Mouse (Mus musculus) kidney, embryonic 15.5 days (tissue): ENCODE measurements around the gene Trp53. TPM values are rescaled to one million over a fixed set of nuclear protein-coding genes. Genes with fewer than 3 reads are reported as not detected.
A peak's percentile ranks its signal among the peaks of the same experiment; 100 is the strongest.
"Not testable (repeated sequence)": the region's sequence is repeated elsewhere in the genome, so short reads cannot be mapped to it uniquely, and the experiment has no call there.

Experiments
- ATAC-seq: fragments of 200-750 bp; cut with Nextera tagmentation; replicated peaks from 2 replicates; pipeline ENCODE4 v1.8.0; 2017; ENCODE audit warnings: moderate TSS enrichment; ENCODE audit not compliant: low FRiP score
- H3K27ac ChIP-seq: fragments of 300-500 bp; sonication (generic); 2 replicates; pipeline ENCODE4 v1.5.1; 2015; ENCODE audit warnings: mild to moderate bottlenecking, inconsistent platforms
- H3K27me3 ChIP-seq: fragments of 300-500 bp; sonication (generic); 2 replicates; pipeline ENCODE4 v1.6.1; 2015; ENCODE audit warnings: inconsistent platforms
- H3K36me3 ChIP-seq: fragments of 300-500 bp; sonication (generic); 2 replicates; pipeline ENCODE4 v1.6.1; 2015; ENCODE audit warnings: inconsistent platforms
- H3K4me1 ChIP-seq: fragments of 300-500 bp; sonication (generic); 2 replicates; pipeline ENCODE4 v1.6.1; 2015; ENCODE audit warnings: inconsistent platforms
- H3K4me2 ChIP-seq: fragments of 300-500 bp; sonication (generic); 2 replicates; pipeline ENCODE4 v1.6.1; 2015; ENCODE audit warnings: moderate library complexity, mild to moderate bottlenecking, inconsistent platforms
- H3K4me3 ChIP-seq: fragments of 300-500 bp; sonication (generic); replicated peaks from 2 replicates; pipeline ENCODE4 v1.5.1; 2015; ENCODE audit warnings: mild to moderate bottlenecking, inconsistent platforms
- H3K9ac ChIP-seq: fragments of 300-500 bp; sonication (generic); 2 replicates; pipeline ENCODE4 v1.6.1; 2015; ENCODE audit warnings: mild to moderate bottlenecking, inconsistent platforms
- H3K9me3 ChIP-seq: fragments of 300-500 bp; sonication (generic); replicated peaks from 2 replicates; pipeline ENCODE4 v1.6.1; 2016; ENCODE audit warnings: inconsistent platforms
- WGBS: fragments of 180-500 bp; shearing (Covaris S2); methylation state at CpG from one replicate; pipeline ENCODE4 v1.1.7; 2015; ENCODE audit warnings: mixed read lengths; 5-methylcytosine and 5-hydroxymethylcytosine counted together
- polyA plus RNA-seq: library from polyadenylated mRNA; unstranded; fragments of >200 nt; fragmentation: Nextera tagmentation; extraction: Ambion mirVana; gene quantifications from 2 replicates; pipeline ENCODE4 v1.2.1, GENCODE M21; 2015

Trp53 gene
- polyA plus RNA-seq, 1 experiment from 2014 or later: 195 TPM

DNA sequence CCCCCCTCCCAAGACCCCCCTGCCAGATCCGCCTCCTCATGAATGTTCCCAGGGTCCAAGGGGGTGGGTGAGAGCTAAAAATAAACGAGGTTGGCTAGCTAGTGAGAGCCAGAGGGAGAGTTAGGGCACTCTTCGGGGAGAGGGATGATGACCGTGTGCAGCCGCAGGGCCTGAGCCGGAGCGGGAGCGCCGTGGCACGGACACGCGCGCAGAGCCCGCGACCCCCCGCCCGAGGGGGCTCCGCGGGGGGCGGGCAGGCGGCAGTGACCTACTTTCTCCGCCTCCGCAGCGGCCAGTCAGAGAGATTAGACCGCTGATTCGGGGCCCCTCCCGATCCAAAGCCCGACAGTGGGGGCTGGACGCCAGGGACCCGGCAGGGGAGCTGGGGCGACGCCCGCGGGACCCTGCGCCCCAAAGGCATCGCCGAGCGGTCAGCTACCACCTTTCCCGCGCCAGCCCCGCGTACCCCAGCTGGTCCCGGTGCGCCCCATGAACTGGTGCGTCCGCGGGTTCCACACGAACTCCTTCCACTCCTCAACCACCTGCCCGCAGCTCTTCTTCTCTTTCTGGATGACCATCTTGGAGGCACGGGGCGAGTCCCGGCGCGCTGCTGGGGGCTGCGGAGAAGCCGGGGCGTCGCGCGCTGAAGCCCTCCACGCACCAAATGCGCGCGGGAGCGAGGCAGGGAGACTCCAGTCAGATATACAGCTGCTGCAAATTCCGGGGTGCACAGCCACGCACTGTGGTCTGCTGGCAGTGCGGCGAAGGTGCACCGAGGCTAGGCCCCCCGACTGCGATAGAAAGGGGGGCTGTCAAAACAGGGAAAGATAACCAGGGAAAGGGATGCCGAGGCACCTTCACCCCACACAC, 24.9 kb downstream of the Trp53 start:
- H3K27ac ChIP-seq: peak overlapping the region; percentile 69
- under 1% methylated on average over 73 of the region's 73 CpGs for WGBS

DNA sequence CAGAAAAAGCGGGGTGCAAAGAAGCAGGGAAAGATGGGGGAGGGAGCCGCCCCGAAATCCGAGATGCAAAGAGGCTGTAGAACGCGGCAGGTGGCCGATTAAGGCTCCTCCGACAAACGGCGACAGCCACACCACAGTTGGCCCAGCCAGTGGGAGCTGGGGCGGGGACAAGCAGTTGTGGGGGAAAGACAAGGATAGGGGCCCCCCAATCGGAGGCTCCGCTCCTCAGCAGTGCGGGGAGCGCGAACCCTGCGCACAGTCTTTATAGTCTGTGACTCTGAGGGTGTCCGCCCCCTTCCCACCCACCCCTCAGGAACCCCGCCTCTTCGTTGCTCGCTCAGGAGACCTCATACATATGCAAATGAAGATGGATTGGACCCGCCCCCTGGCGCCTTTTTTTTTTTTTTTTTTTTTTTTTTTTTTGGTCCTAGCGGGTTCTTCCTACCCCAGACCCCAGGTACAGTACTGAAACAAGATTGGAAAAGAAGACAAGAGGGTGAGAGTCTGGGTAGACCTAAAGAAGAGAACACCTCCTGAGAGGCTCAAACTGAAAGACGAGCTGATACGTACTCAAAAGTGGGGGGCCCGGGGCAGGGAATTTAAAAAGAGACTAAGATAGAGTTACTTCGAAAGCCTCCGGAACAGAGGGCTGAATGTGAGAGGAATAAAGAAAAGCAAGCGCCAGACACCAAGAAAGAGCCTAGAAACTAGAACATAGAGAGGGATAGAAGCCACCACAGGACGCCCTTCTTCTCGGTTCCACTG, 25.7 kb downstream of the Trp53 start, which contains the start of gene Atp1b2:
Gene Atp1b2, minus strand, starts transcription at position 217 of the 765 bp plus-strand sequence.
- Histone ChIP-seq H3K4me1 (peaks cover 44% of the 10 kb centered on the region), H3K4me2 (peak within 1 kb of the TSS; percentile 98), H3K27me3 (peaks cover 22% of the 10 kb centered on the region), H3K27ac (peak within 1 kb of the TSS; percentile 69), H3K9ac (peak within 1 kb of the TSS; percentile 57), H3K9me3 (no peaks in the 10 kb centered on the region), H3K4me3 (peak within 1 kb of the TSS; percentile 60), H3K36me3 (no peaks in the 10 kb centered on the region)
- WGBS: 2% methylated on average over 32 of the region's 32 CpGs
- ATAC-seq: peak; percentile 87

More for the DNA sequence above, 24.9 kb downstream of the Trp53 start:
- peak; percentile 49 for ATAC-seq
- Histone ChIP-seq H3K4me3 (peak overlapping the region; percentile 60), H3K9me3 (no peaks in the 10 kb centered on the region), H3K27me3 (peaks cover 22% of the 10 kb centered on the region), H3K4me1 (peaks cover 53% of the 10 kb centered on the region), H3K36me3 (no peaks in the 10 kb centered on the region), H3K9ac (peak overlapping the region; percentile 57), H3K4me2 (peak overlapping the region; percentile 98)

DNA sequence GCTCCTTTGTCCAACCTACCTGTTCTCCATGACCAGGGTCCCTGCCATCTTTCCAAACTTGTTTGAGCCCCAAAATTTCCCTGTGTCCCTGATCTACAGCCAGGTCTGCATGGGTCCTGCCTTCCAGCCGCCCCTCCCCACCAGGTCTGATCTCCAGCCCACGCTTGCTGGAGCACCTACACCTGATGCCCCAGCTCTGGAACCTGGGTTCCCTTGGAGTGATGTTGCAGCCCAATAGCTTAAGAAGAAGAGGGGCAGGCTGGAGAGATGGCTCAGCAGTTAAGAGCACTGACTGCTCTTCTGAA, 26.3 kb downstream of the Trp53 start:
- H3K27ac ChIP-seq: 0 out of 2 replicates have a peak overlapping the region, but pooled peaks have one; percentile 18

DNA sequence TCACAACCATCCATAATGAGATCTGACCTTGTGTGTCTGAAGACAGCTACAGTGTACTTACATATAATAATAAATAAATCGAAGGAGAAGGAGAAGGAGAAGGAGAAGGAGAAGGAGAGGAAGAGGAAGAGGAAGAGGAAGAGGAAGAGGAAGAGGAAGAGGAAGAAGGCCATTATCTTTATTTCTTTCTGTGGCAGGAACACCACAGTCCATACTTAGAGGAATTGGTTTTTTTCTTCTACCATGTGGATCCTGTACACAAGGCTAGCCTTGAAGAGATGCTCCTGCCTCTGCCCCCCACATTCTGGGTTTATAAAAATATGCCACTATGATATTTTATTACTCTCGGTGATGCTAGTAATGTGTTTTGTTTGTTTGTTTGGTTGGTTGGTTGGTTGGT, 26.7 kb downstream of the Trp53 start:
- Histone ChIP-seq H3K4me1 (peaks cover 36% of the 10 kb centered on the region), H3K27ac (no peak overlapping the region), H3K9ac (no peak overlapping the region), H3K4me3 (no peak overlapping the region), H3K9me3 (no peaks in the 10 kb centered on the region), H3K4me2 (no peak overlapping the region), H3K27me3 (peaks cover 22% of the 10 kb centered on the region), H3K36me3 (no peaks in the 10 kb centered on the region)
- ATAC-seq: no peak
- WGBS: 82% methylated on average over 2 of the region's 2 CpGs

More for the DNA sequence above, 26.3 kb downstream of the Trp53 start:
- Histone ChIP-seq H3K4me2 (peak overlapping the region; percentile 98), H3K36me3 (no peaks in the 10 kb centered on the region), H3K4me1 (peaks cover 39% of the 10 kb centered on the region), H3K9me3 (no peaks in the 10 kb centered on the region), H3K9ac (peak overlapping the region; percentile 17; the same call in 1 of the 2 replicates), H3K4me3 (peak overlapping the region; percentile 60), H3K27me3 (peaks cover 22% of the 10 kb centered on the region)
- 73% methylated on average over 2 of the region's 2 CpGs for WGBS
- ATAC-seq: no peak

DNA sequence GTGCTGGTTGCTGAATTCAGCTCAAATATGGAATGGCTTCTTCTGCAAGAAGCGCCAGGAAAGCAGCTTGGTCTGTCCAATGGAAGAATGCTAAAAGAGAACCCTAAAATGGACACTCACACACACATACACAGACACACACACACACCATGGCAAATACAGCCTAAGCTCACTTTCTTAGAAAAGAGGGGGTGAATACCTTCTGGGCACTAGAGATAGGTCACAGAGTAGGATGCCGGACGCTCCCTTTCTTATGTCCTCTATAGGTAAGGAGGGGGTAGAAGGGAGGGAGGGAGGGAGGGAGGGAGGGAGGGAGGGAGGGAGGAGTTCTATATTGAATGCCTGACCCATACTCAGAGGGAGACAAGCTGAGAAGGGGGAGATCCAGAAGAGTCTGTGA, 28.4 kb downstream of the Trp53 start:
- no peak overlapping the region for H3K4me3 ChIP-seq

DNA sequence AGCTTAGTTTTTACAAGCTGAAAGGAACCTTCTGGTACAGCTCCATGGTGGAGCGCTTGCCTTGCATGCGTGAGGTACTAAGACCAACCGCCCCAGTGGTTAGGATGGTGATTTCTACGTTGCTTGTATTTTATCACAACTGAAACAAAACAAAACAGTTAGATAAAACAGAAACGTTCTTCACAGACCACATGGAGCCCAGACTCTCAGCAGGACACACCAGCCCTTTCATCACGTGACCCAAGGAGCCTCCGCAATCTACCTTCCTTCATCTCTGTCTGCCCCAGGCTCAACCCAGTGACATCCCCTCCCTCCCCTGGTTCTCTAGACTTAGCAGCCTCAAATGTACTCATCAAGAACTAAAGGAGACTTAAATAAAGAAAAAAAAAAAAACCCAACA, 29.3 kb downstream of the Trp53 start:
- Histone ChIP-seq H3K4me3 (no peak overlapping the region), H3K4me2 (no peak overlapping the region), H3K36me3 (no peaks in the 10 kb centered on the region), H3K27ac (no peak overlapping the region), H3K4me1 (peaks cover 27% of the 10 kb centered on the region), H3K9me3 (no peaks in the 10 kb centered on the region), H3K9ac (no peak overlapping the region), H3K27me3 (peaks cover 12% of the 10 kb centered on the region)
- no peak for ATAC-seq
- WGBS: 63% methylated on average over 7 of the region's 7 CpGs

More for the DNA sequence above, 28.4 kb downstream of the Trp53 start:
- H3K36me3 ChIP-seq: no peaks in the 10 kb centered on the region
- peaks cover 32% of the 10 kb centered on the region for H3K4me1 ChIP-seq
- no peak overlapping the region for H3K4me2 ChIP-seq
- H3K27ac ChIP-seq: no peak overlapping the region
- ATAC-seq: no peak
- H3K27me3 ChIP-seq: peaks cover 17% of the 10 kb centered on the region
- WGBS: 88% methylated on average over 1 of the region's 3 CpGs
- no peaks in the 10 kb centered on the region for H3K9me3 ChIP-seq
- H3K9ac ChIP-seq: no peak overlapping the region

DNA sequence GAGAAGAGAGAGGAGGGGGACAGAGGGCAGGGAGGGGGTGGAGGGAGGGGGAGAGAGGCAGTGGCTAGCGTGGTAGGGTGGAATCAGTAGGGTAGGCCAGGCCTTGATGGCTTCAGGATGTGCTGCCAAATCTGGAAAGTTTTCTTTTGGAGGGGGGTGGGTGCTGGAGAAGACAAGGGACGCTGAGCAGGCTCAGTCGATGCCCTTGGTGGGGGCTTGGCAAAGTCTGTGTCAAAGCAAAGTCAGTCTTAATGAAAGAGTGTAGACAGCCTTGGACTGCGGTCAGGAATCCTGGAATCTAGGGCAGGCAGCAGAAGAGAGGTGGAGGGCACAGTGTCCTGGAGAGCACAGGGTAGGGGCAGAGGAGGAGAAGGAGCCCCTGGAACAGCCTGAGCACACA, 30.7 kb downstream of the Trp53 start:
- H3K4me1 ChIP-seq: peaks cover 13% of the 10 kb centered on the region
- no peak overlapping the region for H3K27ac ChIP-seq
- no peak overlapping the region for H3K4me2 ChIP-seq
- ATAC-seq: no peak
- no peaks in the 10 kb centered on the region for H3K9me3 ChIP-seq
- H3K36me3 ChIP-seq: no peaks in the 10 kb centered on the region
- no peak overlapping the region for H3K9ac ChIP-seq
- H3K27me3 ChIP-seq: no peaks in the 10 kb centered on the region
- H3K4me3 ChIP-seq: no peak overlapping the region
- whole genome bisulfite sequencing: 65% methylated on average over 4 of the region's 4 CpGs

DNA sequence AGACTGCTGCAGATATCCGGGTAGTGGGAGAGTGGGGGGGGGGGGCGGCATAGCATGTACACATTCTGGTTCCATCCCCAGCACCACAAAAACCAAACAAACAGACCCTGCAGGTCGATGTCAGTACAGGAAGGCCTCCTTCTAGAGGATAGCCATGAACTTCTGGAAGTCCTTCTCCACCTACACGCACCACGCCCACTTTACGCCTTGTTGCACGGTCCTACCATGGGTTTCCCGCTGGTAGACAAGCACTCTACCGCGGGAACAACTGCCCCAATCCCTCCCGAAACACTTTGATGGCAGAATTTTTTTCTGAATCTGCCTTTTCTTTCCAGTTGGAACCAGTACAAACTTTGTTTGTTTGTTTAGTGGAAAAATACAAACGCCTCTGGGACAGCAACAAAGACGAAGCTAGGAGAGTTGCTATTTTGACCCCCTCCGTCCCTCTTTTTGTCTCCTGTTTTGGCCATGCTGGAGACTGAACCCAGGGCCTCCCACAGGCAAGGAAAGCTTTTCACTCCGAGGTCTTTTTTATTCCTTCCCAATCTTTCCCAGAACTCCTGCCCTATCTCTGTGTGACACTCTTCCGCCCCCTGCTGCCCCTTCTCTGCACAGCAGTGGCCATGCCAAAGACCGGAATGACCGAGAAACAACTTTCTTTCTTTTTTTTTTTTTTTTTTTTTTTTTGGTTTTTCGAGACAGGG, 33.5 kb downstream of the Trp53 start:
- WGBS: 11% methylated on average over 19 of the region's 19 CpGs
- peak; percentile 37; the same call in 1 of the 2 replicates for ATAC-seq
- Histone ChIP-seq H3K36me3 (no peaks in the 10 kb centered on the region), H3K4me2 (peak overlapping the region; percentile 52), H3K9ac (peak overlapping the region; percentile 21; the same call in 1 of the 2 replicates), H3K4me3 (peak overlapping the region; percentile 15), H3K9me3 (no peaks in the 10 kb centered on the region), H3K4me1 (peaks cover 8% of the 10 kb centered on the region), H3K27ac (peak overlapping the region; percentile 41; the same call in 1 of the 2 replicates), H3K27me3 (peaks cover 8% of the 10 kb centered on the region; the same call in 1 of the 2 replicates)

DNA sequence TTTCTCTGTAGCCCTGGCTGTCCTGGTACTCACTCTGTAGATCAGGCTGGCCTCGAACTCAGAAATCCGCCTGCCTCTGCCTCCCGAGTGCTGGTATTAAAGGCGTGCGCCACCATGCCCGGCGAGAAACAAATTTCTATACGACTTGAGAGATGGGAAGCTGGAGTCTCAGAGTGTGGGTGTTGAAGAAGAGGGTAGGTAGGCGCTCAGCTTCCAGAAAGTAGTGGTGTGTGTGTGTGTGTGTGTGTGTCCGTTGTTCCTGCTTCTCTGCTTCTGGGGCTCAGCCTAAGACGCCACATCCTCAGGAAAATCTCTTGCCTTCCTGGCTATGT, 34.1 kb downstream of the Trp53 start:
- not testable (repeated sequence) for H3K4me1 ChIP-seq, H3K9ac ChIP-seq, H3K36me3 ChIP-seq, H3K27me3 ChIP-seq, H3K9me3 ChIP-seq, ATAC-seq, H3K27ac ChIP-seq
- 0 out of 2 replicates have a peak overlapping the region, but pooled peaks have one; percentile 6 for H3K4me3 ChIP-seq
- peak overlapping the region; percentile 52 for H3K4me2 ChIP-seq
- 54% methylated on average over 11 of the region's 11 CpGs for WGBS

DNA sequence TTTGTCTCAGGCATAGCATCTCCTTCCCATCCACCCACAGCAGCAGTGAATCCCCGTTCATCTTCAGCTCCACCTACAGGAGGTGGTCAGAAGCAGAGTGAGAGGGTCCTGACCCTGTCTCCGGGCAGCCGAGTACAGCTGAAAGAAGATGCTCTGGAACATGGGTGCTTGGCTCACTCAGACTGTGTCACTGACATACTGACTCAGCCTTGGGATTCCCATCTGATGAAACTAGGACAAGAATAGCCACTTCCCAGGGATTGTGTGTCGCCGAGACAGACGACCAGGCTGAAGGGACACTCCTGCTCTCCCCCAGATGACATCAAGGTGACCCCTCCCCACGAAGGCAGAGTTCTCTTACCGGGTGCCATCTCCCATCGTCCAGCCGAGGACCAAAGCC, 36.6 kb downstream of the Trp53 start:
- no peak overlapping the region for H3K27ac ChIP-seq
- no peaks in the 10 kb centered on the region for H3K36me3 ChIP-seq
- no peaks in the 10 kb centered on the region for H3K9me3 ChIP-seq
- no peak for ATAC-seq
- no peak overlapping the region for H3K4me2 ChIP-seq
- H3K9ac ChIP-seq: no peak overlapping the region
- WGBS: 39% methylated on average over 10 of the region's 10 CpGs
- peaks cover 8% of the 10 kb centered on the region; the same call in 1 of the 2 replicates for H3K27me3 ChIP-seq
- peaks cover 8% of the 10 kb centered on the region for H3K4me1 ChIP-seq
- no peak overlapping the region for H3K4me3 ChIP-seq

DNA sequence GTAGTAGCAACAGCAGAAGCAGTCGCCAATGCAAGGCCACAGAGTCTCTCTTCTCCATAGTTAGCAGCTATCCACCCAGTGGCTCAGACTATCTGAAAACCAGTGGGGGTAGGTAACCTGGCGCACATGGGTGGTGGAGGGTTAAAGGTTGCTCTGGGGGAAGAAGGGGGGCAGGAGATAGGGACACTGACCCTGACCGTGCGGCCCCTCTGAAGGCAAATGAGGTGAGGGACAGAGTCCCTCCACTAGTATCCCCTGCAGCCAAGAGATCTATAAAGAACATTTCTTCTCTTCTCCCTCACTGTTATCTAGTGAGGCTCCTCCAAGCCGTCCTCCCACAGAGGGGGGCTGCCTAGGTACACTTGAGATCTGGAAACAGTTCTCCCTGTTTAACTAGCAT, 37.6 kb downstream of the Trp53 start, which contains the start of gene Shbg:
Gene Shbg, minus strand, starts transcription at position 101 of the 400 bp plus-strand sequence.
- no peak within 1 kb of the TSS for H3K27ac ChIP-seq
- no peaks in the 10 kb centered on the region for H3K36me3 ChIP-seq
- 60% methylated on average over 5 of the region's 5 CpGs for WGBS
- no peaks in the 10 kb centered on the region for H3K9me3 ChIP-seq
- H3K4me2 ChIP-seq: no peak within 1 kb of the TSS
- H3K9ac ChIP-seq: no peak within 1 kb of the TSS
- H3K27me3 ChIP-seq: peaks cover 8% of the 10 kb centered on the region; the same call in 1 of the 2 replicates
- peaks cover 14% of the 10 kb centered on the region for H3K4me1 ChIP-seq
- H3K4me3 ChIP-seq: no peak within 1 kb of the TSS
- ATAC-seq: no peak
